In the genomic region with DNA sequence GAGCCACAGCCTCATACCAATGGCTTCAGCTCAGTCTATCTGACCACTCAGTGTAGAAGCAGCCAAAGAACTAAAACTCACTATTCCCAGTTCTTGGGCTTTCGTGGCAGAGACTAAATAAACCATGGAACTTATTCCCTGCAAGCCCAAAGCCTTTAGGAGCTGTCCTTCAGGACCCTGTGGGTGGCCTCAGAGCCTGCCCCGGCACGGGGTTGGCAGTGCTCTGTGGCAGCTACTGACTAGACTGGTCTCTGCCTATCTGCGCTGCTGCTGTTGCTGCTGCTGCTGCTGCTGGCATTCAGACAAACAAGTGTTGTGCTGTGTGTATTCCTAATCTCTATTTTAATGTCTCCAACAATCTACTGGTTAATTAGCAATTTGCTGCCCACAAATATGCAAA, we compare ENCODE assay signal across 9 mouse cellular contexts. TPM values are rescaled to one million over a fixed set of nuclear protein-coding genes. Genes with fewer than 3 reads are reported as not detected.
DNase-seq lines count a peak whose midpoint lies in the region; ATAC-seq and TF ChIP-seq lines count a peak whose summit lies in the region.
"Had no signal": no experiment of that assay in that cellular context is flagged by ENCODE, and none has a peak within 500 bp of the region (broad histone marks: within the 10 kb centered on the region; RNA-seq: fewer than 3 reads in every experiment).

No protein-coding gene starts in this region.

- no peak overlapping the region for H3K4me3 ChIP-seq in intestine, embryonic 14.5 days (ENCODE audit: low read depth, low read length)
- H3K4me3 ChIP-seq in intestine, postnatal 0 days (ENCODE audit: low read depth, low read length): no peak overlapping the region
- 0 out of 2 replicates have a peak overlapping the region, but pooled peaks have one; percentile 53 for H3K4me3 ChIP-seq in forebrain, postnatal 0 days (ENCODE audit: low read depth, low read length)
- no peak overlapping the region for H3K4me3 ChIP-seq in midbrain, embryonic 14.5 days (replicated peaks; ENCODE audit: low read depth, low read length)

- peak; percentile 67 for DNase-seq in intestine, embryonic 14.5 days (ENCODE audit: low spot score)
- DNase-seq in ZHBTc4 (ENCODE audit: low read depth, low spot score): peak; percentile 17
- peak; percentile 61 for DNase-seq in forebrain, postnatal 0 days
- peak; percentile 69 for DNase-seq in midbrain, embryonic 14.5 days
- DNase-seq in urinary bladder, adult 2 months (ENCODE audit: low spot score): no peak
- DNase-seq in thymus, postnatal 10 days (ENCODE audit: low spot score in 2 of 2): no peak
- DNase-seq in thymus, postnatal 4 days: no peak

- no peak overlapping the region for H3K9ac ChIP-seq in intestine, embryonic 14.5 days (ENCODE audit: low read length)
- no peak overlapping the region for H3K9ac ChIP-seq in intestine, postnatal 0 days (ENCODE audit: low read depth, low read length)
- H3K9ac ChIP-seq in forebrain, postnatal 0 days: no peak overlapping the region
- no peak overlapping the region for H3K9ac ChIP-seq in midbrain, embryonic 14.5 days (replicated peaks; ENCODE audit: low read length)

- no peak overlapping the region for H3K27ac ChIP-seq in intestine, embryonic 14.5 days (ENCODE audit: low read depth)
- no peak overlapping the region for H3K27ac ChIP-seq in intestine, postnatal 0 days (ENCODE audit: low read depth, low read length)
- peak overlapping the region; percentile 70; the same call in 1 of the 2 replicates for H3K27ac ChIP-seq in forebrain, postnatal 0 days (ENCODE audit: low read depth, low read length)
- H3K27ac ChIP-seq in midbrain, embryonic 14.5 days (replicated peaks; ENCODE audit: low read depth, low read length): peak overlapping the region; percentile 70

- H3K27me3 ChIP-seq in intestine, embryonic 14.5 days (replicated peaks; ENCODE audit: control insufficient read depth, insufficient read depth, low read length): peaks cover 8% of the 10 kb centered on the region
- H3K27me3 ChIP-seq in intestine, postnatal 0 days (replicated peaks; ENCODE audit: control insufficient read depth, insufficient read depth, low read length): peaks cover 15% of the 10 kb centered on the region; the same call in 1 of the 2 replicates
- H3K27me3 ChIP-seq in forebrain, postnatal 0 days (ENCODE audit: insufficient read depth, low read length): no peaks in the 10 kb centered on the region
- H3K27me3 ChIP-seq in midbrain, embryonic 14.5 days (ENCODE audit: control insufficient read depth, insufficient read depth, low read length): no peaks in the 10 kb centered on the region

- no peaks in the 10 kb centered on the region for H3K4me1 ChIP-seq in intestine, embryonic 14.5 days (replicated peaks; ENCODE audit: control insufficient read depth, insufficient read depth, low read length)
- no peaks in the 10 kb centered on the region for H3K4me1 ChIP-seq in intestine, postnatal 0 days (replicated peaks; ENCODE audit: control insufficient read depth, insufficient read depth, low read length)
- peaks cover 14% of the 10 kb centered on the region for H3K4me1 ChIP-seq in forebrain, postnatal 0 days (ENCODE audit: insufficient read depth)
- H3K4me1 ChIP-seq in midbrain, embryonic 14.5 days (ENCODE audit: control insufficient read depth, insufficient read depth, low read length): peaks cover 21% of the 10 kb centered on the region

- H3K36me3 ChIP-seq in intestine, embryonic 14.5 days (ENCODE audit: control insufficient read depth, insufficient read depth, low read length): no peaks in the 10 kb centered on the region
- H3K36me3 ChIP-seq in intestine, postnatal 0 days (ENCODE audit: control insufficient read depth, insufficient read depth): no peaks in the 10 kb centered on the region
- no peaks in the 10 kb centered on the region for H3K36me3 ChIP-seq in forebrain, postnatal 0 days (ENCODE audit: insufficient read depth)
- H3K36me3 ChIP-seq in midbrain, embryonic 14.5 days (ENCODE audit: control insufficient read depth, insufficient read depth, low read length): no peaks in the 10 kb centered on the region

- 7% methylated on average over 4 of the region's 4 CpGs for WGBS in intestine, embryonic 14.5 days
- WGBS in intestine, postnatal 0 days: 12% methylated on average over 4 of the region's 4 CpGs
- 2% methylated on average over 4 of the region's 4 CpGs for WGBS in forebrain, postnatal 0 days
- WGBS in midbrain, embryonic 14.5 days: 6% methylated on average over 4 of the region's 4 CpGs

- no peak for TF ChIP-seq CTCF in intestine, postnatal 0 days (IDR thresholded peaks at IDR 0.05; ENCODE audit: low read depth)
- TF ChIP-seq CTCF in forebrain, postnatal 0 days (IDR thresholded peaks at IDR 0.05; ENCODE audit: low read depth): no peak

- no peaks in the 10 kb centered on the region for H3K9me3 ChIP-seq in intestine, embryonic 14.5 days (ENCODE audit: control insufficient read depth, low read length)
- H3K9me3 ChIP-seq in intestine, postnatal 0 days (ENCODE audit: control insufficient read depth): no peaks in the 10 kb centered on the region
- no peaks in the 10 kb centered on the region for H3K9me3 ChIP-seq in forebrain, postnatal 0 days (ENCODE audit: low read length)
- H3K9me3 ChIP-seq in midbrain, embryonic 14.5 days (ENCODE audit: control insufficient read depth, low read length): no peaks in the 10 kb centered on the region

- ATAC-seq in intestine, embryonic 14.5 days (replicated peaks; ENCODE audit: low FRiP score, low TSS enrichment, low read depth): no peak
- ATAC-seq in intestine, postnatal 0 days: no peak
- no peak for ATAC-seq in forebrain, postnatal 0 days
- no peak for ATAC-seq in midbrain, embryonic 14.5 days (ENCODE audit: low FRiP score, low TSS enrichment)

- H3K4me2 ChIP-seq in intestine, embryonic 14.5 days (ENCODE audit: low read length): no peak overlapping the region
- H3K4me2 ChIP-seq in intestine, postnatal 0 days (replicated peaks; ENCODE audit: low read depth): no peak overlapping the region
- peak overlapping the region; percentile 83 for H3K4me2 ChIP-seq in forebrain, postnatal 0 days (ENCODE audit: low read depth)
- H3K4me2 ChIP-seq in midbrain, embryonic 14.5 days (ENCODE audit: low read length): peak overlapping the region; percentile 77

RNA-seq across cellular contexts. Expression of gene Siah3, which starts 1.1 kb away (rescaled TPM):
- polyA plus RNA-seq in intestine, embryonic 14.5 days (2014; fragmentation: Nextera tagmentation; extraction: Ambion mirVana): 0.24 and 0.28 TPM in 2 replicates
- not detected in 2 replicates for polyA plus RNA-seq in intestine, postnatal 0 days (2015; fragmentation: Nextera tagmentation; extraction: Ambion mirVana)
- total RNA-seq in forebrain, postnatal 0 days (2014; rRNA removed): 4.8 and 6.1 TPM in 2 replicates
- 2.7 and 3.3 TPM in 2 replicates for polyA plus RNA-seq in forebrain, postnatal 0 days (2015; fragmentation: Nextera tagmentation; extraction: Ambion mirVana)
- polyA plus RNA-seq in midbrain, embryonic 14.5 days (2014; fragmentation: Nextera tagmentation; extraction: Ambion mirVana): 2.6 and 5.6 TPM in 2 replicates
- polyA plus RNA-seq in urinary bladder, adult 2 months (2012; rRNA removed): 0.01 and 0.03 TPM in 2 replicates
- polyA plus RNA-seq: lung, embryonic 16.5 days had no signal

Comparison
In these comparisons a context has a peak if more than half of its experiments do, and no peak if none do; other contexts are left out.
1. DNase-seq: peak in intestine, embryonic 14.5 days (single experiment), ZHBTc4 (single experiment), forebrain, postnatal 0 days (single experiment) and midbrain, embryonic 14.5 days (single experiment); none in urinary bladder, adult 2 months (single experiment), thymus, postnatal 10 days (0 of 2) and thymus, postnatal 4 days (single experiment).
2. H3K27ac ChIP-seq: peak in forebrain, postnatal 0 days (single experiment) and midbrain, embryonic 14.5 days (single experiment); none in intestine, embryonic 14.5 days (single experiment) and intestine, postnatal 0 days (single experiment).
3. H3K4me2 ChIP-seq: peak in forebrain, postnatal 0 days (single experiment) and midbrain, embryonic 14.5 days (single experiment); none in intestine, embryonic 14.5 days (single experiment) and intestine, postnatal 0 days (single experiment).